Mouse (Mus musculus) limb, embryonic 14.5 days (tissue): ENCODE data around the gene Ephx3. TPM values are rescaled to one million over a fixed set of nuclear protein-coding genes. Genes with fewer than 3 reads are reported as not detected.

Experiments used
- ATAC-seq: fragments of 200-750 bp; cut with Nextera tagmentation; 2 replicates; pipeline ENCODE4 v1.8.0; 2017; ENCODE audit warnings: low read depth, moderate number of reproducible peaks, moderate TSS enrichment; ENCODE audit not compliant: low FRiP score
- DNase-seq: peaks from one replicate; pipeline ENCODE4 v3.0.0-alpha.2; 2015; ENCODE audit warnings: low spot score
- H3K27ac ChIP-seq: fragments of 300-500 bp; sonication (generic); replicated peaks from 2 replicates; pipeline ENCODE4 v1.5.1; 2014; ENCODE audit warnings: low read depth, mild to moderate bottlenecking, low read length, moderate library complexity, mixed read lengths
- H3K27me3 ChIP-seq: fragments of 300-500 bp; sonication (generic); 2 replicates; pipeline ENCODE4 v1.6.1; 2014; ENCODE audit warnings: low read length, mixed read lengths; ENCODE audit not compliant: control insufficient read depth, insufficient read depth
- H3K36me3 ChIP-seq: fragments of 300-500 bp; sonication (generic); 2 replicates; pipeline ENCODE4 v1.6.1; 2014; ENCODE audit warnings: mild to moderate bottlenecking, low read length, moderate library complexity, mixed read lengths; ENCODE audit not compliant: control insufficient read depth, insufficient read depth
- H3K4me1 ChIP-seq: fragments of 300-500 bp; sonication (generic); 2 replicates; pipeline ENCODE4 v1.6.1; 2014; ENCODE audit warnings: antibody characterized with exemption, low read length, mixed read lengths; ENCODE audit not compliant: control insufficient read depth, insufficient read depth
- H3K4me2 ChIP-seq: fragments of 300-500 bp; sonication (generic); replicated peaks from 2 replicates; pipeline ENCODE4 v1.6.1; 2014; ENCODE audit warnings: low read depth, mild to moderate bottlenecking, low read length, moderate library complexity; ENCODE audit not compliant: severe bottlenecking
- H3K4me3 ChIP-seq: fragments of 300-500 bp; sonication (generic); replicated peaks from 2 replicates; pipeline ENCODE4 v1.5.1; 2014; ENCODE audit warnings: low read length
- H3K9ac ChIP-seq: fragments of 300-500 bp; sonication (generic); 2 replicates; pipeline ENCODE4 v1.6.1; 2014; ENCODE audit warnings: mild to moderate bottlenecking, low read depth, low read length, moderate library complexity; ENCODE audit not compliant: severe bottlenecking
- H3K9me3 ChIP-seq: fragments of 300-500 bp; sonication (generic); 2 replicates; pipeline ENCODE4 v1.6.1; 2016; ENCODE audit warnings: low read length; ENCODE audit not compliant: control insufficient read depth
- POLR2A ChIP-seq: fragments of 200-500 bp; IDR thresholded peaks from 2 replicates; pipeline ENCODE4 v1.8.0; 2012; ENCODE audit warnings: inconsistent platforms, mild to moderate bottlenecking, moderate library complexity, borderline replicate concordance; ENCODE audit not compliant: insufficient read depth, insufficient read length; ENCODE audit errors: extremely low read depth
- WGBS: fragments of 180-500 bp; shearing (Covaris S2); extraction: QIAGEN DNeasy Blood & Tissue Kit; methylation state at CpG from one replicate; pipeline ENCODE4 v1.1.7; 2014; 5-methylcytosine and 5-hydroxymethylcytosine counted together
- polyA plus RNA-seq, 2 experiments: library from polyadenylated mRNA; depleted of rRNA in 1 of 2; stranded (reverse) in 1 of 2; unstranded in 1 of 2; fragments of >200 nt; fragmentation: Nextera tagmentation in 1 of 2; extraction: Ambion mirVana in 1 of 2; gene quantifications; 2 replicates each; pipeline versions ENCODE4 v1.2.1 to v1.2.3; 2012 to 2014

Ephx3 gene
- polyA plus RNA-seq, 2 experiments, result 1.9 to 5.5 TPM

- Histone ChIP-seq H3K4me2 (no peak overlapping the region), H3K36me3 (peaks cover 55% of the 10 kb centered on the region), H3K27ac (no peak overlapping the region), H3K9ac (no peak overlapping the region), H3K4me3 (no peak overlapping the region), H3K27me3 (no peaks in the 10 kb centered on the region), H3K9me3 (no peaks in the 10 kb centered on the region), H3K4me1 (no peaks in the 10 kb centered on the region)
- 92% methylated on average over 5 of the region's 5 CpGs for WGBS
- ATAC-seq (no peak), DNase-seq (no peak)
- no peak for TF ChIP-seq POLR2A
These were observed 6.4 kb upstream of the Ephx3 start for GRCm38 (mm10) chr17:32195725-32196124.

- H3K36me3 ChIP-seq, result peaks cover 28% of the 10 kb centered on the region
These were observed 3.7 kb upstream of the Ephx3 start for GRCm38 (mm10) chr17:32193010-32193409.

GRCm38 (mm10) chr17:32189850-32190249 is 501 bp upstream of the Ephx3 start:
- Histone ChIP-seq H3K4me2 (peak overlapping the region; percentile 64; the same call in 1 of the 2 replicates), H3K27me3 (peaks cover 19% of the 10 kb centered on the region; the same call in 1 of the 2 replicates), H3K36me3 (no peaks in the 10 kb centered on the region), H3K4me1 (peaks cover 12% of the 10 kb centered on the region), H3K4me3 (no peak overlapping the region), H3K9ac (no peak overlapping the region), H3K9me3 (no peaks in the 10 kb centered on the region), H3K27ac (no peak overlapping the region)
- no peak for TF ChIP-seq POLR2A
- 12% methylated on average over 5 of the region's 5 CpGs for WGBS
- DNase-seq (no peak), ATAC-seq (no peak)

More at GRCm38 (mm10) chr17:32193010-32193409, 3.7 kb upstream of the Ephx3 start:
- Histone ChIP-seq H3K27me3 (peaks cover 19% of the 10 kb centered on the region; the same call in 1 of the 2 replicates), H3K4me1 (peaks cover 12% of the 10 kb centered on the region), H3K27ac (no peak overlapping the region), H3K4me3 (no peak overlapping the region), H3K4me2 (no peak overlapping the region), H3K9ac (no peak overlapping the region), H3K9me3 (no peaks in the 10 kb centered on the region)
- 80% methylated on average over 5 of the region's 5 CpGs for WGBS
- no peak for ATAC-seq
- no peak for DNase-seq
- TF ChIP-seq POLR2A, result no peak

- H3K27me3 ChIP-seq, result 0 out of 2 replicates have a peak, but pooled peaks cover under 1% of the 10 kb centered on the region
- no peaks in the 10 kb centered on the region for H3K36me3 ChIP-seq
- no peaks in the 10 kb centered on the region for H3K4me1 ChIP-seq
- H3K4me3 ChIP-seq, result no peak overlapping the region
- DNase-seq, result no peak
- TF ChIP-seq POLR2A, result no peak
- H3K9me3 ChIP-seq, result no peaks in the 10 kb centered on the region
- no peak overlapping the region for H3K4me2 ChIP-seq
- no peak for ATAC-seq
- no peak overlapping the region for H3K27ac ChIP-seq
- 0 out of 2 replicates have a peak overlapping the region, but pooled peaks have one; percentile 21 for H3K9ac ChIP-seq
- WGBS, result 22% methylated on average over 8 of the region's 8 CpGs
These were observed 6.3 kb downstream of the Ephx3 start for GRCm38 (mm10) chr17:32183017-32183416.

- H3K9ac ChIP-seq, result no peak overlapping the region
- ATAC-seq (no peak), DNase-seq (no peak)
- H3K27me3 ChIP-seq, result no peaks in the 10 kb centered on the region
- WGBS, result 65% methylated on average over 11 of the region's 11 CpGs
- no peaks in the 10 kb centered on the region for H3K36me3 ChIP-seq
- no peak overlapping the region for H3K4me3 ChIP-seq
- H3K4me2 ChIP-seq, result no peak overlapping the region
- H3K4me1 ChIP-seq, result no peaks in the 10 kb centered on the region
- H3K9me3 ChIP-seq, result no peaks in the 10 kb centered on the region
- no peak overlapping the region for H3K27ac ChIP-seq
- no peak for TF ChIP-seq POLR2A
These were observed 9.5 kb downstream of the Ephx3 start for GRCm38 (mm10) chr17:32179621-32180491.
